In genomic region chr9:21509772-21510688, GRCm38 (mm10) we compare ENCODE assay signal across 8 mouse cellular contexts. TPM values are rescaled to one million over a fixed set of nuclear protein-coding genes. Genes with fewer than 3 reads are reported as not detected.
DNase-seq lines count a peak whose midpoint lies in the region; ATAC-seq and TF ChIP-seq lines count a peak whose summit lies in the region.

Gene Tmed1 (minus strand): TSS chr9:21510252.

- H3K4me3 ChIP-seq in CH12.LX (replicated peaks in 1 of 3; ENCODE audit: low read depth in 2 of 3, low read length in 2 of 3, poor library complexity in 1 of 3): peak within 1 kb of the TSS; percentile 71 to 83 (median 76)
- peak within 1 kb of the TSS; percentile 70 for H3K4me3 ChIP-seq in forebrain, embryonic 11.5 days (ENCODE audit: low read depth, low read length)
- peak within 1 kb of the TSS; percentile 90 for H3K4me3 ChIP-seq in heart, embryonic 16.5 days (ENCODE audit: low read length)
- H3K4me3 ChIP-seq in liver, embryonic 15.5 days (replicated peaks): peak within 1 kb of the TSS; percentile 72
- peak within 1 kb of the TSS; percentile 68 for H3K4me3 ChIP-seq in neural tube, embryonic 12.5 days

- no peak for TF ChIP-seq EP300 in CH12.LX (IDR thresholded peaks at IDR 0.05; ENCODE audit: low read length)

- peaks cover 9% of the 10 kb centered on the region for H3K9me3 ChIP-seq in CH12.LX (replicated peaks; ENCODE audit: low read length)
- H3K9me3 ChIP-seq in forebrain, embryonic 11.5 days (ENCODE audit: control insufficient read depth, low read length): no peaks in the 10 kb centered on the region
- no peaks in the 10 kb centered on the region for H3K9me3 ChIP-seq in heart, embryonic 16.5 days (replicated peaks; ENCODE audit: control insufficient read depth, low read length)
- H3K9me3 ChIP-seq in liver, embryonic 15.5 days (replicated peaks): no peaks in the 10 kb centered on the region
- H3K9me3 ChIP-seq in neural tube, embryonic 12.5 days: no peaks in the 10 kb centered on the region

- H3K9ac ChIP-seq in CH12.LX (ENCODE audit: insufficient read depth, low read depth): peak within 1 kb of the TSS; percentile 61
- H3K9ac ChIP-seq in forebrain, embryonic 11.5 days (ENCODE audit: low read length): peak within 1 kb of the TSS; percentile 79
- peak within 1 kb of the TSS; percentile 87 for H3K9ac ChIP-seq in heart, embryonic 16.5 days (ENCODE audit: low read length)
- peak within 1 kb of the TSS; percentile 70 for H3K9ac ChIP-seq in liver, embryonic 15.5 days
- peak within 1 kb of the TSS; percentile 60 for H3K9ac ChIP-seq in neural tube, embryonic 12.5 days

- H3K36me3 ChIP-seq in CH12.LX (replicated peaks in 1 of 2; ENCODE audit: control insufficient read depth in 1 of 2, insufficient read depth in 1 of 2, low read length in 1 of 2): peaks cover 37 to 42% of the 10 kb centered on the region in 2 experiments
- H3K36me3 ChIP-seq in forebrain, embryonic 11.5 days (ENCODE audit: control insufficient read depth, insufficient read depth, low read length): peaks cover 6% of the 10 kb centered on the region; the same call in 1 of the 2 replicates
- H3K36me3 ChIP-seq in heart, embryonic 16.5 days (ENCODE audit: control insufficient read depth, insufficient read depth): peaks cover 24% of the 10 kb centered on the region
- H3K36me3 ChIP-seq in liver, embryonic 15.5 days (replicated peaks): peaks cover 41% of the 10 kb centered on the region
- peaks cover 37% of the 10 kb centered on the region for H3K36me3 ChIP-seq in neural tube, embryonic 12.5 days

- TF ChIP-seq POLR2A in CH12.LX (IDR thresholded peaks at IDR 0.05; ENCODE audit: low read depth, low read length): peak; percentile 77

- H3K4me2 ChIP-seq in CH12.LX (ENCODE audit: insufficient read depth, low read depth, poor library complexity, severe bottlenecking): peak within 1 kb of the TSS; percentile 82
- peak within 1 kb of the TSS; percentile 67 for H3K4me2 ChIP-seq in forebrain, embryonic 11.5 days (ENCODE audit: low read depth, low read length, severe bottlenecking)
- H3K4me2 ChIP-seq in heart, embryonic 16.5 days (ENCODE audit: low read depth, low read length): peak within 1 kb of the TSS; percentile 88
- H3K4me2 ChIP-seq in liver, embryonic 15.5 days: peak within 1 kb of the TSS; percentile 77
- H3K4me2 ChIP-seq in neural tube, embryonic 12.5 days (replicated peaks): peak within 1 kb of the TSS; percentile 71

- DNase-seq in CH12.LX (ENCODE audit: extremely low read depth): peak; percentile 96
- peak; percentile 95 for DNase-seq in c-Kit-positive CD71-positive TER-119-negative erythroid progenitor cells, embryonic 14.5 days (ENCODE audit: low read depth)
- DNase-seq in forebrain, embryonic 11.5 days (ENCODE audit: low spot score): peak; percentile 95
- DNase-seq in kidney, postnatal 36 days: peak; percentile 97
- DNase-seq in telencephalon, adult 2 months (ENCODE audit: low read depth, low spot score): peak; percentile 98

- peaks cover 12 to 40% of the 10 kb centered on the region in 2 experiments for H3K4me1 ChIP-seq in CH12.LX (ENCODE audit: control insufficient read depth in 1 of 2, insufficient read depth in 2 of 2)
- H3K4me1 ChIP-seq in forebrain, embryonic 11.5 days (replicated peaks; ENCODE audit: control insufficient read depth, insufficient read depth, low read length): peaks cover 6% of the 10 kb centered on the region; the same call in 1 of the 2 replicates
- peaks cover 13% of the 10 kb centered on the region for H3K4me1 ChIP-seq in heart, embryonic 16.5 days (ENCODE audit: control insufficient read depth, insufficient read depth, low read length)
- peaks cover 36% of the 10 kb centered on the region for H3K4me1 ChIP-seq in liver, embryonic 15.5 days (replicated peaks)
- peaks cover 16% of the 10 kb centered on the region for H3K4me1 ChIP-seq in neural tube, embryonic 12.5 days

- no peaks in the 10 kb centered on the region for H3K27me3 ChIP-seq in CH12.LX (replicated peaks)
- no peaks in the 10 kb centered on the region for H3K27me3 ChIP-seq in forebrain, embryonic 11.5 days (ENCODE audit: control insufficient read depth, insufficient read depth, low read length)
- H3K27me3 ChIP-seq in heart, embryonic 16.5 days (ENCODE audit: control insufficient read depth, insufficient read depth, low read length): no peaks in the 10 kb centered on the region
- H3K27me3 ChIP-seq in liver, embryonic 15.5 days: no peaks in the 10 kb centered on the region
- H3K27me3 ChIP-seq in neural tube, embryonic 12.5 days (replicated peaks): no peaks in the 10 kb centered on the region

- in situ Hi-C loops in CH12.LX (cut with MboI; ENCODE audit: low pct_ligation_motif_present, low pct_unique_long_range_greater_than_20kb, low sequenced_read_pairs): no loop called here

- TF ChIP-seq RAD21 in CH12.LX (IDR thresholded peaks at IDR 0.05; ENCODE audit: low read depth, low read length): no peak

- H3K79me2 ChIP-seq in CH12.LX (replicated peaks; ENCODE audit: control insufficient read depth, extremely low read depth, insufficient read depth, poor library complexity, severe bottlenecking): no peaks in the 10 kb centered on the region

- peak within 1 kb of the TSS; percentile 73 for H3K27ac ChIP-seq in CH12.LX (ENCODE audit: insufficient read depth, low read depth)
- H3K27ac ChIP-seq in forebrain, embryonic 11.5 days (ENCODE audit: low read depth, low read length): peak within 1 kb of the TSS; percentile 87
- H3K27ac ChIP-seq in heart, embryonic 16.5 days (ENCODE audit: low read length): peak within 1 kb of the TSS; percentile 96
- H3K27ac ChIP-seq in liver, embryonic 15.5 days (replicated peaks): peak within 1 kb of the TSS; percentile 84
- peak within 1 kb of the TSS; percentile 55; the same call in 1 of the 2 replicates for H3K27ac ChIP-seq in neural tube, embryonic 12.5 days

- WGBS in forebrain, embryonic 11.5 days: under 1% methylated on average over 44 of the region's 44 CpGs
- WGBS in heart, embryonic 16.5 days: under 1% methylated on average over 44 of the region's 44 CpGs
- under 1% methylated on average over 44 of the region's 44 CpGs for WGBS in liver, embryonic 15.5 days (ENCODE audit: insufficient replicate concordance)
- WGBS in neural tube, embryonic 12.5 days: under 1% methylated on average over 44 of the region's 44 CpGs

- peak; percentile 96 for ATAC-seq in forebrain, embryonic 11.5 days (replicated peaks; ENCODE audit: low FRiP score)
- ATAC-seq in heart, embryonic 16.5 days (replicated peaks; ENCODE audit: extremely low read depth, insufficient read depth, low FRiP score): peak; percentile 97
- ATAC-seq in liver, embryonic 15.5 days (ENCODE audit: insufficient read depth): peak; percentile 93
- ATAC-seq in neural tube, embryonic 12.5 days (ENCODE audit: low FRiP score, low read depth): peak; percentile 96

- dilution Hi-C loops in CH12.LX (cut with MboI; ENCODE audit: extremely low pct_ligation_motif_present, extremely low pct_unique_long_range_greater_than_20kb, low sequenced_read_pairs): no loop called here

- peak in 1 of 2 experiments; percentile 39; a peak in 2 of 4 replicates for TF ChIP-seq CTCF in CH12.LX (conservative IDR thresholded peaks at IDR 0.05 in 1 of 2, IDR thresholded peaks at IDR 0.05 in 1 of 2; ENCODE audit: low read depth in 2 of 2, low read length in 2 of 2)

TF ChIP-seq in CH12.LX, 34 proteins besides CTCF, POLR2A, EP300 and RAD21:
- TF ChIP-seq NRF1 (IDR thresholded peaks at IDR 0.05; ENCODE audit: low read depth, low read length) (peak; percentile 47), CHD1 (IDR thresholded peaks at IDR 0.05; ENCODE audit: low read depth, low read length) (no peak), SIN3A (IDR thresholded peaks at IDR 0.05; ENCODE audit: low read length) (peak; percentile 39; the same call in 1 of the 2 replicates), E2F4 (IDR thresholded peaks at IDR 0.05; ENCODE audit: insufficient replicate concordance, low read depth, low read length) (peak; percentile 67; the same call in 1 of the 2 replicates), TCF12 (IDR thresholded peaks at IDR 0.05; ENCODE audit: low read depth, low read length) (peak; percentile 56), MYC (IDR thresholded peaks at IDR 0.05; ENCODE audit: low read depth, low read length) (no peak), ZMIZ1 (IDR thresholded peaks at IDR 0.05; ENCODE audit: low read depth, low read length) (peak; percentile 76), MAZ (IDR thresholded peaks at IDR 0.05; ENCODE audit: low read depth, low read length) (peak; percentile 55; the same call in 1 of the 2 replicates), HCFC1 (IDR thresholded peaks at IDR 0.05; ENCODE audit: low read depth, low read length) (peak; percentile 81), TBP (conservative IDR thresholded peaks at IDR 0.05; ENCODE audit: low read depth, low read length) (peak; percentile 74; the same call in 1 of the 2 replicates), MXI1 (IDR thresholded peaks at IDR 0.05; ENCODE audit: low read depth, low read length) (peak; percentile 75; the same call in 1 of the 2 replicates), IRF4 (IDR thresholded peaks at IDR 0.05; ENCODE audit: low read depth, low read length) (peak; percentile 35; the same call in 1 of the 2 replicates), MEF2A (IDR thresholded peaks at IDR 0.05; ENCODE audit: borderline replicate concordance, low read depth, low read length) (0 out of 2 replicates have a peak, but pooled peaks have one; percentile 5), ZKSCAN1 (IDR thresholded peaks at IDR 0.05; ENCODE audit: borderline replicate concordance, low read depth, low read length) (no peak), USF1 (IDR thresholded peaks at IDR 0.05; ENCODE audit: low read depth, low read length) (no peak), POLR2AphosphoS2 (IDR thresholded peaks at IDR 0.05; ENCODE audit: low read depth, low read length) (peak; percentile 61; the same call in 1 of the 2 replicates), NELFE (IDR thresholded peaks at IDR 0.05; ENCODE audit: low read depth, low read length) (peak; percentile 84), PAX5 (IDR thresholded peaks at IDR 0.05; ENCODE audit: low read length) (no peak), RCOR1 (conservative IDR thresholded peaks at IDR 0.05; ENCODE audit: low read depth, low read length) (0 out of 2 replicates have a peak, but pooled peaks have one; percentile 10), MAX (IDR thresholded peaks at IDR 0.05; ENCODE audit: low read length) (peak; percentile 100)

RNA-seq across cellular contexts. Expression of gene Tmed1, which starts in this region (rescaled TPM):
- total RNA-seq in CH12.LX (2012; rRNA removed): 28.4 and 28.8 TPM in 2 replicates
- total RNA-seq in CH12.LX (2014; rRNA removed): 21.7 and 25.5 TPM in 2 replicates
- 17.1 and 19.8 TPM in 2 replicates for polyA plus RNA-seq in CH12.LX (2012; ENCODE audit: insufficient read length, low read depth)
- polyA plus RNA-seq in forebrain, embryonic 11.5 days (2014; fragmentation: Nextera tagmentation; extraction: Ambion mirVana): 83.1 and 83.5 TPM in 2 replicates
- 81.2 and 90.1 TPM in 2 replicates for polyA plus RNA-seq in heart, embryonic 16.5 days (2015; fragmentation: Nextera tagmentation; extraction: Ambion mirVana)
- 31.5 and 33.6 TPM in 2 replicates for polyA plus RNA-seq in liver, embryonic 15.5 days (2015; fragmentation: Nextera tagmentation; extraction: Ambion mirVana)
- polyA plus RNA-seq in neural tube, embryonic 12.5 days (2016; fragmentation: Nextera tagmentation; extraction: Ambion mirVana): 67.3 and 69.1 TPM in 2 replicates

Comparison
In these comparisons a context has a peak if more than half of its experiments do, and no peak if none do; other contexts are left out.
1. Peak in every context shown above with its lines: DNase-seq, ATAC-seq, H3K4me3 ChIP-seq and H3K27ac ChIP-seq.